Mouse (Mus musculus) forebrain, embryonic 14.5 days (tissue): ENCODE data around the gene Scrt2. TPM values are rescaled to one million over a fixed set of nuclear protein-coding genes. Genes with fewer than 3 reads are reported as not detected.
A peak's percentile ranks its signal among the peaks of the same experiment; 100 is the strongest.

Source experiments
- ATAC-seq: fragments of 200-750 bp; cut with Nextera tagmentation; 2 replicates; pipeline ENCODE4 v1.8.0; 2017; ENCODE audit warnings: mild to moderate bottlenecking, moderate library complexity
- DNase-seq: peaks from one replicate; pipeline ENCODE4 v3.0.0-alpha.2; 2015; ENCODE audit warnings: low spot score
- H3K27ac ChIP-seq: fragments of 300-500 bp; sonication (generic); 2 replicates; pipeline ENCODE4 v1.5.1; 2014; ENCODE audit warnings: low read depth, mild to moderate bottlenecking, control low read depth, low read length, moderate library complexity
- H3K27me3 ChIP-seq: fragments of 300-500 bp; sonication (generic); replicated peaks from 2 replicates; pipeline ENCODE4 v1.6.1; 2014; ENCODE audit warnings: low read length, control low read depth, mixed read lengths; ENCODE audit not compliant: control insufficient read depth, insufficient read depth
- H3K36me3 ChIP-seq: fragments of 300-500 bp; sonication (generic); 2 replicates; pipeline ENCODE4 v1.6.1; 2014; ENCODE audit warnings: low read length, control low read depth; ENCODE audit not compliant: control insufficient read depth, insufficient read depth
- H3K4me1 ChIP-seq: fragments of 300-500 bp; sonication (generic); 2 replicates; pipeline ENCODE4 v1.6.1; 2014; ENCODE audit warnings: antibody characterized with exemption, low read length, control low read depth; ENCODE audit not compliant: control insufficient read depth, insufficient read depth
- H3K4me2 ChIP-seq: fragments of 300-500 bp; sonication (generic); 2 replicates; pipeline ENCODE4 v1.6.1; 2014; ENCODE audit warnings: mild to moderate bottlenecking, control low read depth, low read length
- H3K4me3 ChIP-seq: fragments of 300-500 bp; sonication (generic); 2 replicates; pipeline ENCODE4 v1.5.1; 2014; ENCODE audit warnings: low read depth, low read length, control low read depth
- H3K9ac ChIP-seq: fragments of 300-500 bp; sonication (generic); 2 replicates; pipeline ENCODE4 v1.6.1; 2014; ENCODE audit warnings: mild to moderate bottlenecking, low read length, control low read depth, moderate library complexity
- H3K9me3 ChIP-seq: fragments of 300-500 bp; sonication (generic); replicated peaks from 2 replicates; pipeline ENCODE4 v1.6.1; 2016; ENCODE audit warnings: low read length, control low read depth, mixed read lengths; ENCODE audit not compliant: control insufficient read depth
- WGBS: fragments of 180-500 bp; shearing (Covaris S2); extraction: QIAGEN DNeasy Blood & Tissue Kit; methylation state at CpG from one replicate; pipeline ENCODE4 v1.1.7; 2014; 5-methylcytosine and 5-hydroxymethylcytosine counted together
- polyA plus RNA-seq: library from polyadenylated mRNA; unstranded; fragments of >200 nt; fragmentation: Nextera tagmentation; extraction: Ambion mirVana; gene quantifications from 2 replicates; pipeline ENCODE4 v1.2.1, GENCODE M21; 2014

Scrt2 gene
- polyA plus RNA-seq, 1 experiment from 2014 or later, result 16.1 TPM

GRCm38 (mm10) chr2:152086451-152086850, 5.1 kb downstream of the Scrt2 start:
- WGBS, result 66% methylated on average over 6 of the region's 6 CpGs
- peak overlapping the region; percentile 12 for H3K4me3 ChIP-seq
- H3K27ac ChIP-seq, result 0 out of 2 replicates have a peak overlapping the region, but pooled peaks have one; percentile 40
- H3K9me3 ChIP-seq, result no peaks in the 10 kb centered on the region
- H3K9ac ChIP-seq, result peak overlapping the region; percentile 35
- H3K4me1 ChIP-seq, result peaks cover 21% of the 10 kb centered on the region
- peak overlapping the region; percentile 83 for H3K4me2 ChIP-seq
- ATAC-seq, result no peak
- no peak for DNase-seq
- H3K27me3 ChIP-seq, result no peaks in the 10 kb centered on the region
- H3K36me3 ChIP-seq, result peaks cover 45% of the 10 kb centered on the region; the same call in 1 of the 2 replicates

DNA sequence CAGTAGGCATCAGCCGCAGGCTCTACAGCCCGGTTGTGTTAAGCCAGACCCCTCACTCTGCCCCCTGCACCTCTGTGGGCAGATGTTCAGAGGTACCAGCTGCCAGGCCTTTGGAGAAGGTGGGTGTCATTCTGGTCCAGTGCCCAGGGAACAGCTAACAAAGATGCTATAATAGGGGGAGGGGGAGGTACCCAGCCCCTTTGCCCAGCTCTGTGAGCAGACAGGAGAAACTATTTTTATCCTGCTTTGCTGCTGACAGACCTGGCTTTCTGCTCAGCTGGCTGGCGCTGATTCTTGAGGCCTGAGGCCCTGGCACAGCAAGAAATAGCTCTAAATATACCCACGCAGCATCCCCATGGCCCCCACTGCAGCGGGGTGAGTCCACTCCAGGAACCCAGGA, 5.8 kb downstream of the Scrt2 start:
- Histone ChIP-seq H3K27ac (0 out of 2 replicates have a peak overlapping the region, but pooled peaks have one; percentile 40), H3K9me3 (no peaks in the 10 kb centered on the region), H3K4me1 (peaks cover 21% of the 10 kb centered on the region), H3K4me3 (no peak overlapping the region), H3K36me3 (peaks cover 46% of the 10 kb centered on the region; the same call in 1 of the 2 replicates), H3K4me2 (peak overlapping the region; percentile 83), H3K27me3 (no peaks in the 10 kb centered on the region), H3K9ac (peak overlapping the region; percentile 35)
- 73% methylated on average over 5 of the region's 5 CpGs for WGBS
- no peak for ATAC-seq
- DNase-seq, result no peak

- no peak overlapping the region for H3K4me2 ChIP-seq
- no peak overlapping the region for H3K27ac ChIP-seq
- H3K4me1 ChIP-seq, result peaks cover 33% of the 10 kb centered on the region
- no peak overlapping the region for H3K9ac ChIP-seq
- H3K36me3 ChIP-seq, result peaks cover 53% of the 10 kb centered on the region
- no peak overlapping the region for H3K4me3 ChIP-seq
- ATAC-seq (no peak), DNase-seq (peak; percentile 79)
- WGBS, result 6% methylated on average over 4 of the region's 4 CpGs
- H3K27me3 ChIP-seq, result peaks cover 12% of the 10 kb centered on the region
- H3K9me3 ChIP-seq, result no peaks in the 10 kb centered on the region
Measured at GRCm38 (mm10) chr2:152089078-152089477, 7.7 kb downstream of the Scrt2 start.

DNA sequence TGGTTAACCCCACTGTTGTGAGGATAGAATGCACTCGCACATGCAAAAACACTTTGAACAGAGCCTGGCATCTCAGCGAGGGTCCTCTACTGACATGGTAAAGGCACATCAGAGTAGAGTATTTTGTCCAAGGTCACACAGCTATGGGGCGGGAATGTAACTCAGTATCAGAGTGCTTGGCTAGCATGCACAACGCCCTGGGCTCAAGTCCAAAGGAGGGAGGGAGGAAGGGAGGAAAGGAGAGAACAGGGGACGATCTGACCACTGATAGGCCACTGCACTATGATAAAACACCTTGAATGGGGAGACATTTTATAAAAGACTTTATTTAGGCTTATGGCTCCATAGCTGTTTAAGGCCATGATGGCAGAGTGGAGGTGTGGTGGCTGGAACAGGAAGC, 8.3 kb downstream of the Scrt2 start:
- H3K27ac ChIP-seq, result no peak overlapping the region
- no peak overlapping the region for H3K4me2 ChIP-seq
- peaks cover 15% of the 10 kb centered on the region for H3K27me3 ChIP-seq
- H3K9ac ChIP-seq, result no peak overlapping the region
- 77% methylated on average over 5 of the region's 5 CpGs for WGBS
- no peak for ATAC-seq
- no peak for DNase-seq
- peaks cover 58% of the 10 kb centered on the region for H3K36me3 ChIP-seq
- H3K4me3 ChIP-seq, result no peak overlapping the region
- no peaks in the 10 kb centered on the region for H3K9me3 ChIP-seq
- H3K4me1 ChIP-seq, result peaks cover 33% of the 10 kb centered on the region

DNA sequence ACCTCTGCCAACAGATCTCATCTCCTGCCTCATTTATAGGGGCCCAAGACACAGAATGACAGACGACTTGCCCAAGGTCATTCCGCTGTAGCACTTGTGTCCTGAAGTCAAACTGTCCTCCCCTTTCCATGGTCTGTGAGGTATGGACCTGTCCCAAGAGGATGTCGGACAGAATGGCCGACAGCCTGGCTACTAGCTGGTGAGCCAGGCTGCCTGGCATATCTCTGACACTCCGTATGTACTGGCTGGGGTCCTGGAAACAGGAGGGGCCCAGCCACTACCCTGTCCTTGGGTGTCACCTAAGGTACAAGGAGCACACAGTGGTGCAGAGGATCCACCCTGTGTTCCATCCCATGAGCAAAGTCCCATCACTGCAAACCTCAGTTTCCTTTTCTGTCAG, 9.2 kb downstream of the Scrt2 start:
- H3K4me1 ChIP-seq, result peaks cover 34% of the 10 kb centered on the region
- DNase-seq (no peak), ATAC-seq (no peak)
- H3K4me2 ChIP-seq, result no peak overlapping the region
- no peaks in the 10 kb centered on the region for H3K9me3 ChIP-seq
- WGBS, result 91% methylated on average over 5 of the region's 5 CpGs
- no peak overlapping the region for H3K9ac ChIP-seq
- no peak overlapping the region for H3K4me3 ChIP-seq
- H3K36me3 ChIP-seq, result peaks cover 58% of the 10 kb centered on the region
- no peak overlapping the region for H3K27ac ChIP-seq
- peaks cover 15% of the 10 kb centered on the region for H3K27me3 ChIP-seq

- ATAC-seq (no peak), DNase-seq (no peak)
- peak overlapping the region; percentile 8; the same call in 1 of the 2 replicates for H3K9ac ChIP-seq
- H3K27me3 ChIP-seq, result peaks cover 15% of the 10 kb centered on the region
- WGBS, result 22% methylated on average over 12 of the region's 12 CpGs
- H3K9me3 ChIP-seq, result no peaks in the 10 kb centered on the region
- peaks cover 54% of the 10 kb centered on the region for H3K36me3 ChIP-seq
- H3K27ac ChIP-seq, result no peak overlapping the region
- peaks cover 30% of the 10 kb centered on the region for H3K4me1 ChIP-seq
- no peak overlapping the region for H3K4me2 ChIP-seq
- H3K4me3 ChIP-seq, result no peak overlapping the region
Measured at GRCm38 (mm10) chr2:152091342-152092056, 10.2 kb downstream of the Scrt2 start.

DNA sequence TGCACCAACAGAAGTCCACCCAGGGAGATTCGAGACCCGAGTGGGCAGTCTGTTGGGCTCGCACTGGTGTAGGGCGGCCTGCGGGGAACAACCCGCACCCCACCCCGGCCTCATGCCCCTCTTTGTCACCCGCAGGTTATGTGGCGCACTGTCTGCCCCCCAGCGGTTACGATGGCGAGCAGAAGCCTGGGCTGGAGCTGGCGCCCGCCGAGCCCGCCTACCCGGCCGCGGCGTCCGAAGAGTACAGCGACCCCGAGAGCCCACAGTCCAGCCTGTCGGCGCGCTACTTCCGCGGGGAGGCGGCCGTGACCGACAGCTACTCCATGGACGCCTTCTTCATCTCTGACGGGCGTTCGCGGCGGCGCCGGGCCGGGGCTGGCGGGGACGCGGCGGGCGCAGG, 11.6 kb downstream of the Scrt2 start:
- H3K4me2 ChIP-seq, result peak overlapping the region; percentile 48
- peaks cover 23% of the 10 kb centered on the region for H3K4me1 ChIP-seq
- H3K4me3 ChIP-seq, result peak overlapping the region; percentile 16
- DNase-seq (no peak), ATAC-seq (peak; percentile 1; the same call in 1 of the 2 replicates)
- 3% methylated on average over 45 of the region's 45 CpGs for WGBS
- peak overlapping the region; percentile 45; the same call in 1 of the 2 replicates for H3K9ac ChIP-seq
- H3K9me3 ChIP-seq, result no peaks in the 10 kb centered on the region
- H3K36me3 ChIP-seq, result peaks cover 42% of the 10 kb centered on the region
- H3K27me3 ChIP-seq, result peaks cover 15% of the 10 kb centered on the region
- no peak overlapping the region; the same call in 1 of the 2 replicates for H3K27ac ChIP-seq

DNA sequence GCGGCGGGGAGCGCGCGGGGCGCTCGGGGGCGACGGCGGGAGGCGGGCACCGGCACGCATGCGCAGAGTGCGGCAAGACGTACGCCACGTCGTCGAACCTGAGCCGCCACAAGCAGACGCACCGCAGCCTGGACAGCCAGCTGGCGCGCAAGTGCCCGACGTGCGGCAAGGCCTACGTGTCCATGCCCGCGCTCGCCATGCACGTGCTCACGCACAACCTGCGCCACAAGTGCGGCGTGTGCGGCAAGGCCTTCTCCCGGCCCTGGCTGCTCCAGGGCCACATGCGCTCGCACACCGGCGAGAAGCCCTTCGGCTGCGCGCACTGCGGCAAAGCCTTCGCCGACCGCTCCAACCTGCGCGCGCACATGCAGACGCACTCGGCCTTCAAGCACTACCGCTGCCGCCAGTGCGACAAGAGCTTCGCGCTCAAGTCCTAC, 12.0 kb downstream of the Scrt2 start:
- ATAC-seq, result peak; percentile 24
- H3K27me3 ChIP-seq, result peaks cover 15% of the 10 kb centered on the region

More for the DNA sequence above, 12.0 kb downstream of the Scrt2 start:
- 1% methylated on average over 44 of the region's 60 CpGs for WGBS
- Histone ChIP-seq H3K36me3 (peaks cover 38% of the 10 kb centered on the region), H3K4me2 (peak overlapping the region; percentile 48), H3K9ac (peak overlapping the region; percentile 45), H3K4me3 (peak overlapping the region; percentile 20), H3K4me1 (peaks cover 23% of the 10 kb centered on the region), H3K27ac (peak overlapping the region; percentile 17; the same call in 1 of the 2 replicates), H3K9me3 (no peaks in the 10 kb centered on the region)
- peak; percentile 67 for DNase-seq
